Mouse (Mus musculus) kidney, adult 2 months (tissue): ENCODE data around the gene Ccdc152. TPM values are rescaled to one million over a fixed set of nuclear protein-coding genes. Genes with fewer than 3 reads are reported as not detected.

Source experiments
- DNase-seq: peaks from one replicate; pipeline ENCODE4 v3.0.0; 2021
- H3K27ac ChIP-seq: fragments of 200-500 bp; 2 replicates; pipeline ENCODE4 v1.5.1; 2012; ENCODE audit warnings: low read depth, low read length, control low read depth, inconsistent platforms; ENCODE audit not compliant: insufficient read depth
- H3K27me3 ChIP-seq: fragments of 200-500 bp; replicated peaks from 2 replicates; pipeline ENCODE4 v1.6.1; 2012; ENCODE audit warnings: mild to moderate bottlenecking, moderate library complexity, low read length, inconsistent platforms; ENCODE audit not compliant: control insufficient read depth, insufficient read depth
- H3K36me3 ChIP-seq: fragments of 200-500 bp; 2 replicates; pipeline ENCODE4 v1.6.1; 2012; ENCODE audit warnings: mild to moderate bottlenecking, moderate library complexity, low read length, inconsistent platforms; ENCODE audit not compliant: control insufficient read depth, insufficient read depth
- H3K4me1 ChIP-seq: fragments of 200-500 bp; 2 replicates; pipeline ENCODE4 v1.6.1; 2011; ENCODE audit warnings: low read length; ENCODE audit not compliant: control insufficient read depth, insufficient read depth
- H3K4me3 ChIP-seq: fragments of 200-500 bp; 2 replicates; pipeline ENCODE4 v1.5.1; 2011; ENCODE audit warnings: mild to moderate bottlenecking, low read depth, low read length, control low read depth; ENCODE audit not compliant: insufficient read depth
- CTCF ChIP-seq: fragments of 200-500 bp; conservative IDR thresholded peaks from 2 replicates; pipeline ENCODE4 v1.5.1; 2011; ENCODE audit warnings: low read depth, mild to moderate bottlenecking, control low read depth, low read length, moderate library complexity, mixed read lengths; ENCODE audit not compliant: insufficient read depth, insufficient read length
- POLR2A ChIP-seq: fragments of 200-500 bp; IDR thresholded peaks from one replicate; pipeline ENCODE4 v1.6.1; 2011; ENCODE audit warnings: low read depth, low read length, control low read depth
- WGBS: fragments of 180-500 bp; shearing (Covaris S2); methylation state at CpG from one replicate; pipeline ENCODE4 v1.1.7; 2018; 5-methylcytosine and 5-hydroxymethylcytosine counted together
- polyA plus RNA-seq: library from polyadenylated mRNA; depleted of rRNA; stranded (reverse); fragments of >200 nt; gene quantifications from 2 replicates; pipeline ENCODE4 v1.2.3, GENCODE M21; 2012; rRNA removed

Gene Ccdc152
- 1.0 and 1.3 TPM in 2 replicates for polyA plus RNA-seq

GRCm38 (mm10) chr15:3303426-3303825 is at the start of gene Ccdc152:
TSS of gene Ccdc152 (minus strand) at chr15:3303526.
- H3K36me3 ChIP-seq: no peaks in the 10 kb centered on the region

GRCm38 (mm10) chr15:3349306-3350064 is 46.2 kb upstream of the Ccdc152 start:
- DNase-seq: no peak
- H3K36me3 ChIP-seq: no peaks in the 10 kb centered on the region
- no peak overlapping the region for H3K4me3 ChIP-seq
- WGBS: 82% methylated on average over 6 of the region's 6 CpGs
- no peak overlapping the region for H3K27ac ChIP-seq
- no peak for TF ChIP-seq CTCF
- no peak for TF ChIP-seq POLR2A
- no peaks in the 10 kb centered on the region for H3K27me3 ChIP-seq
- H3K4me1 ChIP-seq: peaks cover 4% of the 10 kb centered on the region; the same call in 1 of the 2 replicates

More at GRCm38 (mm10) chr15:3303426-3303825, at the start of gene Ccdc152:
- no peak for DNase-seq
- Histone ChIP-seq H3K27ac (no peak within 1 kb of the TSS), H3K4me3 (no peak within 1 kb of the TSS), H3K27me3 (no peaks in the 10 kb centered on the region), H3K4me1 (no peaks in the 10 kb centered on the region)
- WGBS: 92% methylated on average over 12 of the region's 12 CpGs
- TF ChIP-seq POLR2A: no peak
- no peak for TF ChIP-seq CTCF

GRCm38 (mm10) chr15:3346682-3347081 is 43.4 kb upstream of the Ccdc152 start:
- no peak for TF ChIP-seq CTCF
- TF ChIP-seq POLR2A: no peak

GRCm38 (mm10) chr15:3344555-3344954 is 41.2 kb upstream of the Ccdc152 start:
- WGBS: 94% methylated on average over 4 of the region's 4 CpGs

More at GRCm38 (mm10) chr15:3346682-3347081, 43.4 kb upstream of the Ccdc152 start:
- H3K4me1 ChIP-seq: no peaks in the 10 kb centered on the region
- H3K27me3 ChIP-seq: no peaks in the 10 kb centered on the region
- peaks cover 2% of the 10 kb centered on the region for H3K36me3 ChIP-seq
- no peak overlapping the region for H3K27ac ChIP-seq
- no peak overlapping the region for H3K4me3 ChIP-seq
- no peak for DNase-seq
- WGBS: 55% methylated on average over 3 of the region's 3 CpGs

GRCm38 (mm10) chr15:3341806-3342582 is 38.7 kb upstream of the Ccdc152 start:
- DNase-seq: no peak
- TF ChIP-seq POLR2A (no peak), CTCF (no peak)
- WGBS: 88% methylated on average over 4 of the region's 4 CpGs
- Histone ChIP-seq H3K27me3 (no peaks in the 10 kb centered on the region), H3K4me3 (no peak overlapping the region), H3K36me3 (peaks cover 14% of the 10 kb centered on the region), H3K27ac (no peak overlapping the region), H3K4me1 (no peaks in the 10 kb centered on the region)

More at GRCm38 (mm10) chr15:3344555-3344954, 41.2 kb upstream of the Ccdc152 start:
- Histone ChIP-seq H3K36me3 (peaks cover 5% of the 10 kb centered on the region), H3K27me3 (no peaks in the 10 kb centered on the region), H3K27ac (no peak overlapping the region), H3K4me3 (no peak overlapping the region), H3K4me1 (no peaks in the 10 kb centered on the region)
- no peak for DNase-seq
- TF ChIP-seq CTCF (no peak), POLR2A (no peak)

GRCm38 (mm10) chr15:3339847-3340246 is 36.5 kb upstream of the Ccdc152 start:
- DNase-seq: no peak
- H3K27ac ChIP-seq: no peak overlapping the region
- WGBS: 78% methylated on average over 3 of the region's 3 CpGs

GRCm38 (mm10) chr15:3332517-3332916 is 29.2 kb upstream of the Ccdc152 start:
- no peak overlapping the region for H3K4me3 ChIP-seq
- TF ChIP-seq CTCF (no peak), POLR2A (no peak)
- peaks cover 8% of the 10 kb centered on the region for H3K36me3 ChIP-seq
- WGBS: 92% methylated on average over 4 of the region's 4 CpGs
- no peaks in the 10 kb centered on the region for H3K27me3 ChIP-seq
- no peak overlapping the region for H3K27ac ChIP-seq
- no peaks in the 10 kb centered on the region for H3K4me1 ChIP-seq
- no peak for DNase-seq

More at GRCm38 (mm10) chr15:3339847-3340246, 36.5 kb upstream of the Ccdc152 start:
- Histone ChIP-seq H3K27me3 (no peaks in the 10 kb centered on the region), H3K4me3 (no peak overlapping the region), H3K4me1 (no peaks in the 10 kb centered on the region), H3K36me3 (peaks cover 15% of the 10 kb centered on the region)
- TF ChIP-seq CTCF (no peak), POLR2A (no peak)
